Mouse (Mus musculus) C2C12 (cell line): Measurements from ENCODE around the gene Rhoa.

ENCODE experiments used
- CEBPB ChIP-seq: IDR thresholded peaks from one replicate; pipeline ENCODE4 v1.6.1; 2011; ENCODE audit warnings: low read depth, mild to moderate bottlenecking, control low read depth, moderate library complexity
- CTCF ChIP-seq: IDR thresholded peaks from one replicate; pipeline ENCODE4 v1.5.1; 2011; ENCODE audit not compliant: control insufficient read depth, insufficient read depth, insufficient read length
- FOSL1 ChIP-seq: IDR thresholded peaks from one replicate; pipeline ENCODE4 v1.8.0; 2011; ENCODE audit warnings: mild to moderate bottlenecking, low read length; ENCODE audit not compliant: poor library complexity, insufficient read depth, severe bottlenecking
- MAX ChIP-seq: IDR thresholded peaks from one replicate; pipeline ENCODE4 v1.6.1; 2011; ENCODE audit warnings: mild to moderate bottlenecking, control low read depth
- MYOD1 ChIP-seq: IDR thresholded peaks from one replicate; pipeline ENCODE4 v1.6.1; 2011; ENCODE audit warnings: low read depth; ENCODE audit not compliant: control insufficient read depth, insufficient read length
- MYOG ChIP-seq: IDR thresholded peaks from one replicate; pipeline ENCODE4 v1.6.1; 2011; ENCODE audit not compliant: control insufficient read depth, insufficient read length; ENCODE audit errors: extremely low read depth
- USF1 ChIP-seq: IDR thresholded peaks from one replicate; pipeline ENCODE4 v1.6.1; 2011; ENCODE audit warnings: low read depth, mild to moderate bottlenecking, control low read depth, moderate library complexity

DNA sequence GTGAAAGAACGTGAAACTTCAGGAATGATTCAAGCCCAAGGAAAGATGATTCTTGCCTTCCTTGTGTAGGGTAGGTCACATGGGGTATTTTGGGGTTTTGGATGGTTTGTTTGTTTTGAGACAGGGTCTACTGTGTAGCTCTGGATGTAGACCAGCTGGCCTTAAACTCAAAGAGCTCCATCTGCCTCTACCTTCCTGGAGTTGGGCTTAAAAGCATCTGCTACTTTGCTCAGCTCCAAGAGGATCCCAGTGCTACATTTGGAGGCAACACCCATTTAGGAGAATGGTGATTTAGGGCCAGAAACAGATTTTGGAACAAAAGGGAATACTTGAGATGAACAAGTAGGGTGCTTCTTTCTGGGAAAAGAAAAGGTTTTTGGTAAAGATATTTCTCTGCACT lies 18.9 kb downstream of the Rhoa start:
- no peak for TF ChIP-seq CEBPB
- no peak for TF ChIP-seq CTCF
- TF ChIP-seq FOSL1, result no peak
- TF ChIP-seq USF1, result no peak
- no peak for TF ChIP-seq MYOD1
- no peak for TF ChIP-seq MAX
- TF ChIP-seq MYOG, result no peak
